Mouse (Mus musculus): ENCODE data around the gene Samd15.

The Samd15 gene

GRCm38 (mm10) chr12:87236882-87237483 is 37.5 kb downstream of the Samd15 start:
- no peak for DNase-seq

GRCm38 (mm10) chr12:87238632-87239031 is 39.1 kb downstream of the Samd15 start, which contains the start of gene Noxred1:
Gene Noxred1, minus strand, starts transcription at chr12:87238732.
- no peak for DNase-seq

GRCm38 (mm10) chr12:87250161-87250560 is 50.6 kb downstream of the Samd15 start:
- DNase-seq: no peak

GRCm38 (mm10) chr12:87253878-87254277 is 54.4 kb downstream of the Samd15 start:
- DNase-seq: no peak

- DNase-seq: no peak
Observed at GRCm38 (mm10) chr12:87256629-87257028, 57.1 kb downstream of the Samd15 start.

GRCm38 (mm10) chr12:87260562-87260961 is 61.0 kb downstream of the Samd15 start:
- no peak for DNase-seq

All from cerebellum, adult 18-20 months (tissue).